Mouse (Mus musculus): ENCODE measurements around the gene Slc5a10.

GRCm38 (mm10) chr11:61649626-61650025, 71.0 kb downstream of the Slc5a10 start:
- no peak for TF ChIP-seq CTCF (IDR thresholded peaks at IDR 0.05)
- no peak for TF ChIP-seq POLR2A (IDR thresholded peaks at IDR 0.05; ENCODE audit: insufficient read depth, low read depth, low read length)
- no peak for TF ChIP-seq EP300 (IDR thresholded peaks at IDR 0.05; ENCODE audit: insufficient read depth, low read depth, low read length)

All from heart, adult 2 months (tissue).